Mouse (Mus musculus) mature B cell (primary cell): ENCODE results near the gene Moap1.

ENCODE experiments used
- in situ Hi-C: fragments of 300-500 bp; cut with MboI; formaldehyde crosslinking; loops from 2 replicates; pipeline ENCODE4 v1.14.3; 2019

Moap1 gene

DNA sequence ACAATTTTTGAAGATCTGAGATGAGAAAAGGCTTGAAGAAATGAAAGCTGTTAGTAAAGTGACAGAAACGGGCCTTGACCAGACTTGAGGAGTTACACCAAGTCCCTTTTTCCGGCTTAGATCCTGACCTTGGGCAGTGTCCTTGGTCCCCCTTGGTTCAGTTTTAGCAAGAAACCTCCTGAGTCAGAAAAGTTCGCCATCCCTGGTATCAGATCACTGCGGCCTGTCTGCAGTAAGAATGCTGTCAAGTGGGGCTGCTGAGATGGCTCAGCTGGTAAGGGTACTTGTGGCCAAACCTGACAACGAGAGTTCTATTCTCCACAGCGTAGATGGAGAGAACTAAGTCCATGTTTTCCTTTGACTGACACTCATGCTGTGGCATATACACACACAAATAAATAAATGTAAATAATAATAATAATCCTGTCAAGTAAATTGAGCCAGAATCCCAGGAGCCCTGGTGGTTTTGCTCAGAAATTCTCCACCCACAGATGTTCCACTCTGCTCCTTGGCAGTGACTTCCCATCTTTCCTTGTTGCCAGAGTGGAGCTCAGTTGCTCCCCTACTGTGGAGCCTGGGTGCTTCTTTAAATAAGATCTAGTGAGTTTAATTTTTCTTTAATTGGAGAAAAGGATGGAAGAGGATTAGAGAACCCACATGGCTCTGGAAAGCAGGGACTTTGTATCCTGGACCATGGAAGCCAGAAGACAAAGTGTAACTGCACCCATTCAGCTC lies 37.4 kb downstream of the Moap1 start:
- in situ Hi-C loops = no loop called here

DNA sequence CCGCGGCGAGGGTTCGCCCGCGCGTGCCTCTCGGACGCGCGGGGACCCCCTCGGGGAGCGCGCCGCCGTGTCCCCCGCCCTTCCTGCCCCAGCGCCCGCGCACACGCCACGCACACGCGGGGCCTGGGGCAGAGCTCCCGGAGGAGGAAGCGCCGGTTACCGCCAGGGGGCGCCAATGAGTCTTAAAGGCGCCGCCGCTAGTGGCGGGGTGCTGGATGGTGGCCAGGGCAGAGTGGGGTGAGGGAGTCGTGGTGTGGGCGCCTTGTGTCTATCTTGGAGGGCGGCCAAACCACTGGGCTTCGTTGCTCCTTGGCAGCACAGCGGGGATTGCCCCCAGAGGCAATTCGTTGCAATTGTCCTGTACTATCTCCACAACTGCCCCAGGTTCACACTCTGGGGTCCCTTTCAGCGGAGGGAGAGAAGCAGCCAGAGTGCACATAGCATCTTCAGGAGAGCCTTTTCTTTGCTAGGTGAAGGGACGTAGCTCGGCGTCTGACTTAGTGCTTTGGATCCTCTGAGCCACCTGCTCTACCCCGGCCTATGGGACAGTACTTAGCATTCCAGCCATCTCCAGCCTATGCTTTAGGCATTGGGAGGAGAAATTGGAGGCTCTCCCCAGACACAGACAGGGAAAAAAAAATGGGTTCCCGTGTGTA lies 38.1 kb downstream of the Moap1 start:
- in situ Hi-C loops = no loop called here

DNA sequence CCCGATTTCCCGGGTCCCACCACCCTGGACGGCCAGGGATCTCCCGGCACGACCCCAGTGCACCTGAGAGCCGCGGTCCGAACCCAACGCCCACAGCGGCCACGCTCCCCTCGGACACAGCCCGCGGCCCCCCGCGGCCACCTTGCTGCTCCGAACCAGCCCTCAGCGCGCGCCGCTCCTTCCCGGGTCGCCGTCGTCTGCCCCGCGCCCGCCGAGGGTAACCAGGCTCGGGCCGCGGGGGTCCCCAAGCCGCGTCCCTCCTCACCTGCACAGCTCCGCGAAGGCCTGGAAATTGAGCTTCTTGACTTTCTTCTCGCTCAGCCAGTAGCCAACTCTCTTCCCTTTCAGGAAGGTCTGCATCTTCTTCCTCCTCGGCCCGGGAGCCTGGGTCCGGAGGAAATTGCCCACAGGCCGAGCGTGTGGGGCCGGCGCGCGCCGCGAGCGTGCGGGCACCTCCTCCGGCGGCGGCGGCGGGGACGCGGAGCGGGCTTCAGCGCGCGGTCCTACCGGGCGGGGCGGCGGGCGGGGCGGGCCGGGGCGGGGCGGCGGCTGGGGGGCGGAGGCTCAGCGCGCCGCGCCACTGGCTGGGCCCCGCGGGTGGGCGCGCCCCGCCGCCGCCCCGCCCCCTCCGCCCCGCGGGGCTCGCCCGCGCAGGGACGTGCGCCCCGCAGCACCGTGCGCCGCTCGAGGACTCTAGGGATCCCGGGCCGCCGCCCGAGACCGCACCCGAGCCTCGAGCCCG lies 38.8 kb downstream of the Moap1 start, which contains the start of gene Itpk1:
Gene Itpk1 (minus strand): TSS at position 474 of the 742 bp plus-strand sequence.
- in situ Hi-C loops = no loop called here

DNA sequence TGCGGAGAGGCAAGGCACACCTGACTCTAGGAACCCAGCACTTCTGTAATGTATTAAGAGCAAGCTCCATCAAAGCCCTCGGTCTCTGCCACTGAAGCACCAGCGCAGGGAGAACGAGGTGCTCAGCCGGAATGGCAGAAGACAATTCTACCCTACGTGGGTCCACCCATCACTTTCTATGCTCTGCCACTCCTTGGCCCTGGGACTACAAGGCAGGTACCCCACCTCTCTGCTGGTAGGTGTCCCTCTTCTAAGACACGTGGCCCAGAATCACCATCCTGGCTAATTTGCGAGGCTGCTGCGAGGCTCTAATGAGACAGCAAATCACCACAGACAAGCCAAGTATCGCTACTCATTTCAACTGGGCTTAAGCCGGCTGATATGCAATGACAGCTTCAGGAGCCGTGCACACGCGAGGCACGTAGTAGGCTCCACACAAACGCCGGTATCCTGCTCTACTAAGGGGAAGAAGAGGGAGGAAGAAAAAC lies 39.5 kb downstream of the Moap1 start:
- in situ Hi-C loops = no loop called here

DNA sequence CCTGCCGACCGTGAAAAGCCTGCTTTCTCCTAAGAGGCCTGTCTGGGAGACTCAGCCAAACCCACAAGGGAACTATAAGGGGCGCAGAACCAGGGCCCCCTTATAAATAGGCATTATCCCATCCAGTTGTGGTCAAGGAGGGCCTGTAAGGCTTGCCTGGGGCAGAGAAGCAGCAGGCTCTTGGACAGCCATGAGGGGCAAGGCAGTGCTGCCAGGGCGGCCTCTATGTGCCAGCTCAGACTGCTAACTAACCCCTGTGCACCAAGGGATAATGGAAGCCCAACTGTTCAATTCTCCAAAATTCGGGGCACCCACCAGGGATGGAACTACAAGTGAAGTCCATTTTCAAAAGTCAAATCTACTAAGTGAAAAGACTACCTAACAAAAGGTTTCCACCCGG lies 40.0 kb downstream of the Moap1 start:
- in situ Hi-C loops = no loop called here

DNA sequence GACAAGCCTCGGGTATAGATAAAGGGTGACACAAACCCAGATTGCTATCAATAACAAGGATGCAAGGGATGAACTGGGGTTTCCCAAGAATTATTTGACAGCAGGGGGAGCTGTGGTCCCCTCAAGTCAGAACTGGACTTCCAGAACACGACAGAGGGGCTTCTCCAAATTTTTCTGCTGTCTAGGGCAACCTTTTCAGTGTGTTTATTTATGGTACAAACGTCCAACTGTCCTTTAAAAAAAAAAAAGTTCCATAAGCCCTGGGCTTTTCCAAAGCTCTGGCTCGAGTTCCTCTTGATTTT lies 40.4 kb downstream of the Moap1 start:
- in situ Hi-C loops = no loop called here

DNA sequence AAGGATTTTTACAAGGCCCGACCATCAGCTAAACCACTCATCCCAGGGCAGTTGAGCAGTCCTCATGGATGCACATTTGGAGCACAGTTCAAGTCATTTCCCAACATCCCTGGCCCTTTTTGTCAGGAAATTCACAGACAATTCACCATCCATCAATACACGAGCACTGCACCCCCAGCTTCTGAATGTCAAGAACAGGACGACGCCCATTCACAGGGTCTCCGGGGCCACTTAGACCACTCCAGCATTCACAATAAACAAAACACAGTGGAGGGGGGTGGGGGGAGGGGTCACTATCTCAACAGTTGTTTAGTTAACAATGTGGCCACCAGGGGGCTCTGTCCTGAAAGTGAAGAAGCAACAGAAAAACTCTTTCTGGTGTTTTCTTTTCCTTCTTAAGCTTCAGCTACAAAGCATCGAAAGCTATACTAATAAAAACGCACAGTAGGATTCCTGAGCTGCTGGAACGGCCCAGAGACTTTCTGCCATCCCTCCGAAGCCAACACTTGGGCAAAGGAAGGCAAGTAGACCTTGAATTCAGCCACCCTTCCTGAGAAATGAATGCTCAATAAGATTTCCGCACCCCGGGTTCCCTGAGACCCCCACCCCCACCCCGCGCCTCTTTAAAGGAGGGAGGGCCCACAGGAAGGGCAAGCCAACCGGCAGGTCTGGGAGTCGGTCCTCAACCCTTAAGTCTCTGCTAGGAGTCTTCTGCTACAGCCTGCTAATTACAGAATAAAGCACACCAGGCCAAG lies 40.9 kb downstream of the Moap1 start:
- in situ Hi-C loops = no loop called here

DNA sequence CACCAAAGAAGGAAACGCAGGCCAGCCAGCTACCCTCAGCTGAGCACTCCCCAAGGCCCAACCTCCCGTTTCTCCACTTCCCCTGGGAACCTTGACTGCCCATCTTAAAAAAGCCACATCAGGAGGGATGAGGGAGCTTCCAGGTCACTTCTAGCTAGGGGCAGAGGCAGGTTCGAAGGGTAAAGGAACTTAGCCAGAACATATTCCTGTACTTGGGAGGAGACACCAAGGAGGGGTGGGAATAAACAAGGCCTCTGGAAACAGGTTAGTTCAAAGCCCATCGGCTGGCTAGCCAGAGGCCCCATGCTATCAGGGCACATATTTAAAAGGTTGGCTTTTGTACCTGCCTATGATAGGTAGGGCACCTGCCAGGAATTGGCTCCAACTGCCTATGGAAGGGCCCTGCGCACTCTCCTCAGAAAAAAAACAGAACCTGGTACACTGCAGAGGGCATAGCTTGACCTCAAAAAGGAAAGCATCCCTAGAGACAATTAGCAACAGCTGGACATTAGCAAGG lies 41.7 kb downstream of the Moap1 start:
- in situ Hi-C loops = no loop called here

DNA sequence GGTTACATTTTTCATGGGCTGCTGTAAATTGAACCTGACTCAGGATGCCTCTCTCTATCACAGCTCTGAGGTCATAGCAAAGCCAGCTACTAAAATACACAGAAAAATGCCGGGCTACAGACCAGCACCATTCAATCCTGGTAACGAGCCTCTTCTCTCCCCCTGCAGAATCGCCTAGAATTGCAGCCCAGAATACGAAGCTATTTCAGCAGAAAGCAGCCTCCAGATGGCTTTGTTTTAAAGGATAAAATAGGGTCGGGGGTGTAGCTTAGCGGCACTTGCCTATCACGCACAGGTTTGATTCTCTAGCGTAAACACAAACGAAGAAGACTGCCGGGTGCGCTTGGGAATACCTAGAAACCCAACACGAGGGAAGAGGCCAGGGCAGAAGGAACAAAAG lies 43.0 kb downstream of the Moap1 start:
- in situ Hi-C loops = no loop called here

DNA sequence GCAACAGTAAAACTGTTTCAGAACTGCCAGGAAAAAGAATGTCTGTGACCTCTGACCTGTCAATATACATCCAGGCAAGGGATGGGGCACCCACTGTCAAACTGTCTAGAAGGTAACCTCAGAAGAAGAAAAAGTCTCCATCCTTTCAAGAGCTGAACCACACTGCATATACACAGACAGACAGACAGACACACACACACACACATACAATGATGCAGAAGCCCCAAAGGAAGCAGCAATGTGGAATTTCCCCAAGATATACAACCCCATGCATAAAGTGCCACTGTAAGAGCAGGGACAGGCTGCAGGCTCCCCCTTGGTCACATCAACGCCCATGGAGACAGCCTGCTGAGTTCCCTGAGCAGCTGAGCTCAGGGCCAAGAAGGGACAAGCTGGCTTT lies 44.3 kb downstream of the Moap1 start:
- in situ Hi-C loops = no loop called here

DNA sequence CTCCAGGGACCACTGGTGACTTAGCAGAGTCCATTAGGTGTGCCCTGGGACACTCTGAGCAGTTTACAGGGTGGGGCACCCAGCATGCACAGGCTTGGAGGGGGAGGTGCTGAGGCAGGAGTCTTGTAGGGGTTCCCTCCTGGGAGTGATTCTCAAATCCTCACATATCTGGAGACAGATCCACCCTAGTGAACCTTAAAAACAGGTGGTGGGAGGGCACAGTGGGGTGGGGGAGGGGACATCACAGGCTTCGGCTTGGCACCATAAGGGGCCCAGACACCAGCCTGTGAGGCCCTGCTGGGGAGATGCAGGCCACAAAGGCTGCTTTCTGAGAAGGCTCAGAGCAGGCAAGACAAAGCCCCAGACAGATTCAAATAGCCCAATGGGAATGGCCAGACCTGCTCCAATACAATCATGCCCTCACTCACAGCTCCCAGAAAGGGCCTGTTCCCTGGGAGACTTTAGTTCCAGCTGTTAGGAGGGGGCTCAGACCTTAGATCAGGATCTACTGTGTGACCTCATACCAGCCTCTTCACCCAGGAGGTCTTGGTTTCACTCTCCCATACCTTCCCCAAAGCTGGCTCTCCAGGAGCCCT lies 45.3 kb downstream of the Moap1 start:
- in situ Hi-C loops = no loop called here

DNA sequence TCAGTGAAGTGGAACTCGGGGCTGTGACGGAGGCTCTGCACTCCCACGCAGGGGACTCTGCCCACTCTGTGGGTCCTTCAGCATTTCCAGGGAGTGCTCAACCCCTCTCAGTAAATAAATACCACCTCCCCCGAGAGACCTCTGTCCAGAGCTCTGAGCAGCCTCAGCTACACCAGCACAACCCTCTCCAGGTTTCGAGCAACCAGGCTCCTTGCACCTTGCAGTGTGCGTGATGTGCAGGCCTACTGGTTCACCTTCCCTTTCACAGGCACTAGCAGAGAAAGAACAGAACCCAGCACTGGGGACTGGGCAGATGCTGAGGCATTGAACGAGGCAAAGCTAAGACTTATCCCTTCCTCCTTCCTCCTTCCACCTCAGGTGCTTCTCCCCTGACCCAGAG lies 46.1 kb downstream of the Moap1 start:
- in situ Hi-C loops = no loop called here

DNA sequence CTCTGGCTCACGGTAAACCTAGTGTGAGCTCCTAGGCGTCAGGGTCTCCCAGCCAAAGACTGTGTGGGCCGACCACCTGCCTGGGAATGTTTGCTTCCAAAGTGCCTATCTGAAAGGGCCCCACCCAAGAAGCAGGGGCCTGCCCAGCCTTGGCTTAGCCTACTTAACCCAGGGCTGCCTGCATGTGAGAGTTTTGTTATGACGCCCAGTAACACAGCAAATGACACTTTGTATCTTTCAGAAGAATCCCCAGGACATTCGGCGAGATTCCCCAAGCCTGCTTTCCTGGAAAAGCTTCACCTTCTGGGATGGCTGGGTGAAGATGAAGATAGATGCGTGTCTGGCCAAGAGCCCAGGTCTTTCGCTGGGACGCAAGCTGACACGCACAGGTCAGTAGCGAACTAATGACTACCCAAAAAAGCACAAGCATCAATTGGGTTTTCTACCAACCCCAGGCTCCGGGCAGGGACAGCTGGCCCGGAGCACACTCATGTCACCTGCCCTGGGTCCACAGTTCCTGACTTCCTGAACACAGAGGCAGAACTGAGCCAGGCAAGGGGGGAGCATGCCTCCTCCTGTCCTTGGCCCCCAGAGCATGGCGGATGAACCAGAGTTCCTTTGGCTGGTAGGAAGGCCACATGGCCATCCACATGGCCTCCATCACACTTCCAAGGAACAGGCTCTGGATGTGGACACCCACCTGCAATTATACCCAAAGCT lies 46.7 kb downstream of the Moap1 start:
- in situ Hi-C loops = no loop called here

DNA sequence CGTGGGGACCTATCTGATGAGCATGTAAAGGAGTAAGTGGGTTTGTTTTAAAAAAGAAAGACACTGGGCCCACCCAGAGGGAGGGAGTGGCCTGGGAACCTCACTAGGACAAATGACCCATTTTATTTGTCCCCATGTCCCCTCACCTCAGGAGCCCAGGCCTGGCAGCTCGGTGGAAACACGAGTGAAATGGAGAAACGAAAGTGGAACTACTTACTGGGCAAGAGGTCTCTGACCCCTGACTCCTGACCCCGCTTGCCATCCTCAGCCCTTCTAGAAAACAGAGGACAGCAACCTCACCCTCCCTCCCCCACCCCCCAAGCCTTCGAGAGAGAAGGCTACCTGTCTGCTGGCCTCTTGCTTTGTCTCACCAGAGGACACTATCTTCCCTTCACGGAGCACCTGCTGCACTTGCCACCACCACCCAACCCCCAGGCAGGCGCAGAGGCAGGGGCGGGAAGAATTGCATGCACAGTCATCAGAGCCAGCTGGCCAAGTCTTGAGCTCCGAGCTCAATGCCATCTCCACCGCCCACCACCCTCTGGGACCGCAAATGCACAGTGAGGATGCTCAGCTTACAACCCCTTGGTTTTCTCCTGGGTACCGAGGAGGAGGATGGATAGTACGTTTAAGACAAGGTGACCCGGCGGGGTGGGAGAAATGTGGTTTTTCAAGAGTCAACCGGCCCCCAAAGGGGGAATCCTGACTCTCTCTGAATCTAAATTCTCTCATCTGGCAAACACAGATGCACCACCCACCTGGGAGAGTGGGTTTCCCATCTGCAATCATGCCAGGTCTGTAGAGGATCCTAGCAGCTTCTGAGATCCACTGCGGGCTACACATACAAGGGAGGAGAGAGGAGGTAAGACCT lies 47.9 kb downstream of the Moap1 start:
- in situ Hi-C loops = no loop called here
